Mouse (Mus musculus) lung, adult 2 months (tissue): ENCODE measurements around the gene Trim28.

Experiments
- CTCF ChIP-seq: fragments of 200-500 bp; IDR thresholded peaks from 2 replicates; pipeline ENCODE4 v1.5.1; 2011; ENCODE audit warnings: mild to moderate bottlenecking, low read length, control low read depth; ENCODE audit not compliant: insufficient read depth
- POLR2A ChIP-seq: fragments of 200-500 bp; IDR thresholded peaks from 2 replicates; pipeline ENCODE4 v1.6.1; 2011; ENCODE audit warnings: low read depth, mild to moderate bottlenecking, control low read depth, low read length, borderline replicate concordance; ENCODE audit errors: extremely low read depth

GRCm38 (mm10) chr7:13038621-13039169 lies 39.8 kb downstream of the Trim28 start:
- no peak for TF ChIP-seq CTCF
- no peak for TF ChIP-seq POLR2A
